Mouse (Mus musculus) liver, embryonic 11.5 days (tissue): Measurements from ENCODE around the gene Olfr97. TPM values are rescaled to one million over a fixed set of nuclear protein-coding genes. Genes with fewer than 3 reads are reported as not detected.
A peak's percentile ranks its signal among the peaks of the same experiment; 100 is the strongest.

ENCODE experiments used
- ATAC-seq: fragments of 200-750 bp; cut with Nextera tagmentation; replicated peaks from 2 replicates; pipeline ENCODE4 v1.8.0; 2017; ENCODE audit warnings: moderate number of reproducible peaks, mild to moderate bottlenecking, moderate TSS enrichment, moderate library complexity; ENCODE audit not compliant: low FRiP score
- DNase-seq: peaks from one replicate; pipeline ENCODE4 v3.0.0-alpha.2; 2017; ENCODE audit warnings: low spot score
- H3K27ac ChIP-seq: fragments of 300-500 bp; sonication (generic); 2 replicates; pipeline ENCODE4 v1.5.1; 2014; ENCODE audit warnings: mild to moderate bottlenecking, low read depth, low read length, control low read depth
- H3K27me3 ChIP-seq: fragments of 300-500 bp; sonication (generic); replicated peaks from 2 replicates; pipeline ENCODE4 v1.6.1; 2014; ENCODE audit warnings: low read length, mixed read lengths; ENCODE audit not compliant: control insufficient read depth, insufficient read depth
- H3K36me3 ChIP-seq: fragments of 300-500 bp; sonication (generic); 2 replicates; pipeline ENCODE4 v1.6.1; 2014; ENCODE audit warnings: mild to moderate bottlenecking, low read length, moderate library complexity, mixed read lengths; ENCODE audit not compliant: control insufficient read depth, insufficient read depth
- H3K4me1 ChIP-seq: fragments of 300-500 bp; sonication (generic); replicated peaks from 2 replicates; pipeline ENCODE4 v1.6.1; 2014; ENCODE audit warnings: low read length, mixed read lengths; ENCODE audit not compliant: control insufficient read depth, insufficient read depth
- H3K4me2 ChIP-seq: fragments of 300-500 bp; sonication (generic); 2 replicates; pipeline ENCODE4 v1.6.1; 2014; ENCODE audit warnings: mild to moderate bottlenecking, control low read depth, moderate library complexity
- H3K4me3 ChIP-seq: fragments of 300-500 bp; sonication (generic); 2 replicates; pipeline ENCODE4 v1.5.1; 2014; ENCODE audit warnings: low read depth, low read length, control low read depth
- H3K9ac ChIP-seq: fragments of 300-500 bp; sonication (generic); 2 replicates; pipeline ENCODE4 v1.6.1; 2014; ENCODE audit warnings: low read depth, low read length, control low read depth
- H3K9me3 ChIP-seq: fragments of 300-500 bp; sonication (generic); 2 replicates; pipeline ENCODE4 v1.6.1; 2016; ENCODE audit warnings: low read length, inconsistent platforms, mixed read lengths; ENCODE audit not compliant: control insufficient read depth
- WGBS: fragments of 180-500 bp; shearing (Covaris S2); extraction: QIAGEN DNeasy Blood & Tissue Kit; methylation state at CpG from one replicate; pipeline ENCODE4 v1.1.7; 2014; 5-methylcytosine and 5-hydroxymethylcytosine counted together
- polyA plus RNA-seq: library from polyadenylated mRNA; unstranded; fragments of >200 nt; fragmentation: Nextera tagmentation; extraction: Ambion mirVana; gene quantifications from 2 replicates; pipeline ENCODE4 v1.2.1, GENCODE M21; 2014

Olfr97 gene
- polyA plus RNA-seq, 1 experiment from 2014 or later, result not detected

DNA sequence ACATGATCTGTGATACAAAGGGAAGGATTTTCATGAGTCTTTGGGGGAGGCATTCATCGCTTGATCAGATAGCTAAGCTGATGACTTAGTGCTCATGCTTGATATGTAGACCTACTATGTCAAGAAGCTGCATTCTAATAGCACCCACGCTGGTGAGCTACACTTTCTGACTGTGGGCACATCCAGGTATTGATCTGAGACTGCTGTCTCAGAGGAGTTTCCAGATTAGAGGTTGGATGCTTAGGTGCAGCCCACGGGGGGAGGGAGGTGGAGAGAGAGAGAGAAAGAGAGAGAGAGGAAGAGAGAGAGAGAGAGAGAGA lies 33.3 kb downstream of the Olfr97 start:
- Histone ChIP-seq H3K9me3 (no peaks in the 10 kb centered on the region), H3K4me2 (no peak overlapping the region), H3K27ac (no peak overlapping the region), H3K9ac (no peak overlapping the region), H3K27me3 (no peaks in the 10 kb centered on the region; the same call in 1 of the 2 replicates), H3K4me3 (no peak overlapping the region), H3K36me3 (no peaks in the 10 kb centered on the region), H3K4me1 (no peaks in the 10 kb centered on the region)
- WGBS, result 29% methylated on average over 3 of the region's 3 CpGs
- ATAC-seq, result no peak
- DNase-seq, result no peak

DNA sequence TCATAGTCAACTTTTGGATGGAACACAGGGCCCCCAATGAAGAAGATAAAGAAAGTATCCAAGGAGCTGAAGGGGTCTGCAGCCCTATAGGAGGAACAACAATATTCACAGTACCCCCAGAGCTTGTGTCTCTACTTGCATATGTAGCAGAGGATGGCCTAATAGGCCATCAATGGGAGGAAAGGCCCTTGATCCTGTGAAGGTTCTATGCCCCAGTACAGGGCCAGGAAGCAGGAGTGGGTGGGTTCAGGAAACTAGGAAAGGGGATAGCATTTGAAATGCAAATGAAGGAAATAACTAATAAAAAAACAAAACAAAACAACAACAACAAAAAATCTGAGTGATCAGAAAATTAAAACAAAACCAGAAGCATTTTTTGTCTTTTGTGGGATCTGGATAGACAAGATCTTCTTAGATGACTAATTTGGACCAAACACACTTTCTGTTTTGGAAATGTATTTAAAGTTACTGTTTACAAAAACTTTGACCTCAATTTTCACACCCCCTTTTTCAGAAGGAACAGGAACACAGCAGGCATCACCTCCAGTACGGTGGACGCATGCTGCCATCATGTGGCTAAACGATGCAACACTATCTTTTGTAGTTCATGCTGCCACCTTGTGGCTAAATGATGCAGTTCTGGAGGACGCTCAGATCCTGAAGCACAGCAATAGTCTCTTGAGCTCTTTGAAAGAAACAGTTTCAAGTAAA lies 33.8 kb downstream of the Olfr97 start:
- H3K4me1 ChIP-seq, result no peaks in the 10 kb centered on the region
- WGBS, result 2% methylated on average over 4 of the region's 4 CpGs
- H3K36me3 ChIP-seq, result no peaks in the 10 kb centered on the region
- no peak overlapping the region for H3K27ac ChIP-seq
- no peaks in the 10 kb centered on the region for H3K9me3 ChIP-seq
- H3K4me3 ChIP-seq, result no peak overlapping the region
- peaks cover under 1% of the 10 kb centered on the region; the same call in 1 of the 2 replicates for H3K27me3 ChIP-seq
- DNase-seq (peak; percentile 50), ATAC-seq (no peak; the same call in 1 of the 2 replicates)
- H3K9ac ChIP-seq, result no peak overlapping the region
- H3K4me2 ChIP-seq, result no peak overlapping the region

DNA sequence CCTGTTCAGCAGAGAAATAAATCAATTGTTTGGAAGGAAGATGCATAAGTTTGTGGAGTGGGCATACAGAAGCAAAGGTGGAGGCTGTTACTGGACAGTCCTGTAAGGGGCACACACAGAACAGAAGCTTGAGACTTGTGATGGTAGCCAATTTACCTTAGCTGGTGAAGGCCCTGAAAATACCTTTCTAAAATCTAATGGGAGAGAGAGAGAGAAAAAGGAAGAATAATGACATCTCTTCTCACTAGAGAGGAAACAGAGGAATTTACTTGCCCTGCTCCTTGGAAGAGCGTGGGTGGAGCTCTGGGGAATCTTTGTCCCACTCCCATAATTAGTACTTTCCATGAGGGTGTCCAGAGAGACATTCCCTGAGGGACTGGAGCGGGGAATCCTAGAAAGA lies 36.2 kb downstream of the Olfr97 start, which contains the start of gene Olfr94:
Gene Olfr94, minus strand, starts transcription at position 101 of the 400 bp plus-strand sequence.
- Histone ChIP-seq H3K9ac (no peak within 1 kb of the TSS), H3K27me3 (peaks cover 25% of the 10 kb centered on the region)

DNA sequence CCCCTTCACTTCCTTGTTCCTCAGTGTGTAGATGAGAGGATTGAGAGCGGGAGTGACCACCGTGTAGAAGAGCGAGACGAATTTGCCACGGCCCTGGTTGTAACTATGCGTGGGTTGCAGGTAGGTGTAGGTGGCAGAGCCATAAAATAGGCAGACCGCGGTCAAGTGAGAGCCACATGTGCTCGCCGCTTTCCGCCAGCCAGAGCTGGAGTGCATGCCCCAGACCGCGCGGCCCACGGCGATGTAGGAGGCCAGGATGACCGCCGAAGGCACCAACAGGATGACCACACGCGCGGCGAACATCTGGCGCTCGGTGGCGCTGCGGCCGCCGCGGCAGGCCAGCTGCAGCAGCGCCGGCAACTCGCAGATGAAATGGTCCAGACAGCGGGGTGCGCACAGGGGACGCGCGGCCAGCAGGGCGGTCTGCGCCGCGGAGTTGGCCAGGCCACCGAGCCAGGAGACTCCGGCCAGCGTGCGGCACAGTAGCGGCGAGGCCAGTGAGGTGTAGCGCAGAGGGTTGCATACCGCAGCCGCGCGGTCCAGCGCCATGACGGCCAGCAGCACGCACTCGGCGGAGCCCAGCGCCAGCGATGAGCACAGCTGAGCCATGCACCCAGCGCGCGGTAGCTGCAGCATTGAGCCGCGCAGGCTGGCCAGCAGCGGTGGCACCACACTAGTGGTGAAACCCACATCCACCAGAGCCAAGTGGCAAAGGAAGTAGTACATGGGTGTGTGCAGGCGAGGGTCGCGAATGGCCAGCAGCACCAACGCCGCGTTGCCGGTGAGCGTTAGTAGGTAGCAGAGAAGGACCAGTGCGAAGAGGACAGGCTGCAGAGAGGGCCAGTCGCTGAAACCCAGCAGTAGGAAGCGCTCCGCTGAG lies 40.0 kb downstream of the Olfr97 start:
- peak overlapping the region; percentile 71 for H3K4me2 ChIP-seq
- no peaks in the 10 kb centered on the region for H3K36me3 ChIP-seq

More for the DNA sequence above, 36.2 kb downstream of the Olfr97 start, which contains the start of gene Olfr94:
- Histone ChIP-seq H3K9me3 (no peaks in the 10 kb centered on the region), H3K36me3 (no peaks in the 10 kb centered on the region), H3K4me2 (no peak within 1 kb of the TSS), H3K27ac (no peak within 1 kb of the TSS), H3K4me1 (no peaks in the 10 kb centered on the region), H3K4me3 (no peak within 1 kb of the TSS)
- WGBS, result 68% methylated on average over 2 of the region's 2 CpGs
- DNase-seq (no peak), ATAC-seq (no peak)

DNA sequence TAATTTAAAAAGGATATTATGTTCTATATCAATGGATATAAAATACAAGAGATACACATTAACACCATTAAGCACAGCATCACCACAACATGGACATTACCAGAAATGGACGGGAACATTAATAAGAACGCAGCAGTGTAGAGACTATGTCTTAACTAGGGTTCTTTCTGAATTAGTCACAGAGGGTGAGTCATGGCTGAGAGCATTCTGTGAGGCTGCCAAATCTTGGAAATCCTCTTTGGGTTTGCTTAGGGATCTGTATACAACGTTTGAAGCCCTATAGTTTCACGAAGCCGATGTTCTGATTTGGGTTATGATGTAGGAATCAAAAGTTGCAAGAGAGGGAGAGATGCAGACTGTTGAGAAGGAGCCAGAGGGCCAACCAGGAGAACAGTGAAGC lies 42.3 kb downstream of the Olfr97 start:
- 84% methylated on average over 5 of the region's 5 CpGs for WGBS

More for the DNA sequence above, 40.0 kb downstream of the Olfr97 start:
- H3K27me3 ChIP-seq, result peaks cover 33% of the 10 kb centered on the region
- no peak overlapping the region for H3K9ac ChIP-seq
- peak overlapping the region; percentile 48 for H3K4me3 ChIP-seq
- no peaks in the 10 kb centered on the region for H3K4me1 ChIP-seq
- peak; percentile 54 for ATAC-seq
- no peak overlapping the region for H3K27ac ChIP-seq
- H3K9me3 ChIP-seq, result no peaks in the 10 kb centered on the region
- WGBS, result 1% methylated on average over 77 of the region's 77 CpGs
- peak; percentile 41 for DNase-seq

DNA sequence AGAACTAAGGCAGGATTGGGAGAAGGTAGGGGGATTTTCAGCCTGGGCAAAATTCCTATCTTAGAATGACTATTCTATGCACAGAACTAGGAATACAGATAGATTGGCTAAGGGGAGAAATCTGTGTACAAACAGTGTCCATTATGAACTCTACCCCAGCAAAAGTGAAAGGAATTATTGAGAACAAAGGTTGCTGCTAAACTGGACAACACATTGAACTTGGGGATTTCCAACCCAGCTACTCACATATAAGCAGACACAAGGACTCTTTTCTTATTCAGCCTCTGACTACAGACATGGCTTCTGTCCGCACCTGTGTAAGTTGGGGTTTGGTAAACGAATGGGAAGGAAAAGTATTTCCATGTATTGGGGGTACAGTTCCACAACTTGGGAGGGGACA lies 43.5 kb downstream of the Olfr97 start, which contains the start of gene Ubd:
Gene Ubd, plus strand, starts transcription at position 237 of the 400 bp plus-strand sequence.
- no peak for DNase-seq
- Histone ChIP-seq H3K36me3 (no peaks in the 10 kb centered on the region), H3K27me3 (peaks cover 33% of the 10 kb centered on the region), H3K4me2 (no peak within 1 kb of the TSS), H3K9me3 (no peaks in the 10 kb centered on the region), H3K9ac (no peak within 1 kb of the TSS), H3K4me3 (no peak within 1 kb of the TSS), H3K4me1 (no peaks in the 10 kb centered on the region), H3K27ac (no peak within 1 kb of the TSS)
- WGBS, result 75% methylated on average over 2 of the region's 2 CpGs
- no peak for ATAC-seq

More for the DNA sequence above, 42.3 kb downstream of the Olfr97 start:
- no peak overlapping the region for H3K4me3 ChIP-seq
- H3K36me3 ChIP-seq, result no peaks in the 10 kb centered on the region
- ATAC-seq, result no peak
- H3K27me3 ChIP-seq, result peaks cover 33% of the 10 kb centered on the region
- H3K27ac ChIP-seq, result no peak overlapping the region
- no peak for DNase-seq
- no peak overlapping the region for H3K4me2 ChIP-seq
- H3K9ac ChIP-seq, result no peak overlapping the region
- H3K4me1 ChIP-seq, result no peaks in the 10 kb centered on the region
- no peaks in the 10 kb centered on the region for H3K9me3 ChIP-seq

DNA sequence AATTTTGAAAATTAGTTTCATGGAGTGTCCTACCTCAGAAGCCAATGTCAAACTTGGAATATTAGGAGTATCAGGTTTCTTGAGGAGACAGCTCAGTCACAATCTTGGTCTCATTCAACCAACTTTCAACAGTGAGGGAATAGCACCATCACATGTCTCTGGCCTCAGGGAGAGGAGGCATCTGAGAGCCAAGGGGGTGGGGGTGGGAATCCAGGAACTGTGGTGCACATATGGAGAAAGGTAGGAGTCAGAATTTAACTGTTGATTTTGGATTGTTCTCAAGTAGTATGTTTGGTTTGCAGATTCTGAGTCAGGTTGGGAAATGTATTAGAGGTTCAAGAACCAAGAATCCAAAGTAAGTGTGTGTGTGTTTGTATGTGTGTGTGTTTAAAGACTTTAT lies 44.1 kb downstream of the Olfr97 start:
- H3K36me3 ChIP-seq, result no peaks in the 10 kb centered on the region
- ATAC-seq (no peak), DNase-seq (no peak)
- H3K27ac ChIP-seq, result no peak overlapping the region
- peaks cover 29% of the 10 kb centered on the region for H3K27me3 ChIP-seq
- H3K4me3 ChIP-seq, result no peak overlapping the region
- no peak overlapping the region for H3K4me2 ChIP-seq
- no peaks in the 10 kb centered on the region for H3K9me3 ChIP-seq
- no peak overlapping the region for H3K9ac ChIP-seq
- no peaks in the 10 kb centered on the region for H3K4me1 ChIP-seq

DNA sequence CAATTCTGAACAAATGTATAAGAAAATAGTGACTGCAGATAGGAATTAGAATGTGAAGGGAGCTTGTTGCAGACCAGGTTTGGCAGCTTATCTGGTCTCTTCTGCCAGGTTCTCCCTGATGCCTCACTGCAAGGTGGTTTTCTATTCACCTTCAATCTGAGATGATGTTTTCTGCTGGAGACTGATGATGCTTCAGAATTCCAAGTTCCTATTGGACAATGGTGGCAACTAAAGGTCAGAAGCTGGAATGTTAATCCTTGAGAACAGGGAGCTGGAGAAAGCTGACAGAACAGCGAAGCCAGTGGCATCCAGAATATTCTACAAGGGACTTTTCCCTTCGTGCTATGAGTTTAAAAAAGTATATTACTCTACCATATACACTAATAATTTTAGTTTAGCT lies 46.4 kb downstream of the Olfr97 start:
- Histone ChIP-seq H3K9ac (no peak overlapping the region), H3K4me1 (no peaks in the 10 kb centered on the region), H3K9me3 (no peaks in the 10 kb centered on the region), H3K27ac (no peak overlapping the region), H3K27me3 (peaks cover 8% of the 10 kb centered on the region), H3K4me2 (no peak overlapping the region), H3K4me3 (no peak overlapping the region), H3K36me3 (no peaks in the 10 kb centered on the region)
- DNase-seq (no peak), ATAC-seq (no peak)
- 33% methylated on average over 2 of the region's 2 CpGs for WGBS
